Mouse (Mus musculus) cerebellum, adult 18-20 months (tissue): ENCODE results near the gene Klhdc1.
A peak's percentile ranks its signal among the peaks of the same experiment; 100 is the strongest.

Source experiments
- DNase-seq, 2 experiments: peaks; one replicate each; pipeline ENCODE4 v3.0.0; 2021

Gene Klhdc1

DNA sequence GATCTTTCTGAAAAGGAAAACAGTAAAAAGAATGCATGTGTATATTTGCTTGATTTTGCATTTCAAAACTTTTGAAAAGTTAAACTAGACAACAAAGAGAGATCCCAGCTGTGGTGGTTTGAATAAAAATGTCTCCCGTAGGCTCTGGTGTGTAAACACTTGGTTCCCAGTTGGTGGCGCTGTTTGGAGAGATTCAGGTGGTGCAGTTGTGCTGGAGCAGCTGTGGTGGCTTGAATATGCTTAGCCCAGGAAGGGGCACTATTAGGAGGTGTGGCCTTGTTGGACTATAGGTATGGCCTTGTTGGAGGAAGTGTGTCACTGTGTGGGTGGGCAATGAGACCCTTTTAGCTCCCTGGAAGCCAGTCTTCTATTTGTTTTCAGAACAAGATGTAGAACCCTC, 11.7 kb upstream of the Klhdc1 start:
- no peak for DNase-seq

DNA sequence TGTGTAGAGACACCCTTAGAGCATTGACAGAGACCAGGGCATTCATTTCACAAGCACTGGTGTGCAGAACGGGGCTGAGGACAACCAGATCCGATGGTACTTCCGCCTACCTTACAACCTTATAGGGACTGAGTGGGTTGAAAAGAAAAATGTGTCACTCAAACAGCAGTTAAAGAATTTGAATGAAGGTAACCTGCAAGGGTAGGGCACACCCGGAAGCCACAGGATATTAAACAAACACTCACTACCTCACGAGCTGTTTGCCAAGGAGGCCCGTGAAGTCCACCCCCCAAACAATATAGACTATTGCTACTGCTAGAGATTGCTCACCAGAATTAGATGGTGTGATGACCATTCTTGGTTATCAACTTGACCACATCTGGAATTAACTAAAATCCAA, 5.2 kb upstream of the Klhdc1 start:
- DNase-seq, result no peak

DNA sequence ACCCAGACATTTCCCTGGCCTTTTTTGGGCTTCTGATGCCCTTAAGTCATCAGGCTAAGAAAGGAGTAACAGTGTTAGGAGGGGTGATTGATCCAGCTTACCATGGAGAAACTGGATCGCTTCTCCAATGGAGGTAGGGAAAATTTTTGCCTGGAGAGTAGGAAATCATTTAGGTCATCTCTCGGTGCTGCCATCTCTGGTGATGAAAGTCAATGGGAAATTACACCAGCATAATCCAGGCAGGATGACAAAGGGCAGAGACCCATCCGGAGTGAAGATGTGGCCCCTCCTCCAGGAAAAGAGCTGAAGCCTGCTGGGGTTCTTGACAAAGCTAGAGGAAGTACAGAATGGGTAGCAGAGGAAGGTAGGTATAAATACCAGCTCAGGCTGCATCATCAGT, 2.7 kb upstream of the Klhdc1 start:
- DNase-seq, result no peak

DNA sequence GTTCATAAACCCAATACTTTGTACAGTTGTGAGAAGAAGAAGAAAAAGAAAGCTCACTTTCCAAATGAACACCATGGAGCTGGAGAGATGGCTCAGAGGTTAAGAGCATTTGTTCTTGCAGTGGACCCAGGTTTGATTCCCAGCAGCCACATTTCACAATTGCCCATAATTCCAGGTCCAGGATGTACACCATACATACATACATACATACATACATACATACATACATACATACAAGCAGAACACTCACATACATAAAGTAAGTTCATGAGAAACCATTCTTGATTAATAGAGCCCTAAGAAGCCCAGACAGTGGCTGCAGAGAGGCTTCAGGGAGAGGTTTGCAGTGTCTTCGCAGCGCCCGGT, 412 bp downstream of the Klhdc1 start:
- DNase-seq, result no peak

DNA sequence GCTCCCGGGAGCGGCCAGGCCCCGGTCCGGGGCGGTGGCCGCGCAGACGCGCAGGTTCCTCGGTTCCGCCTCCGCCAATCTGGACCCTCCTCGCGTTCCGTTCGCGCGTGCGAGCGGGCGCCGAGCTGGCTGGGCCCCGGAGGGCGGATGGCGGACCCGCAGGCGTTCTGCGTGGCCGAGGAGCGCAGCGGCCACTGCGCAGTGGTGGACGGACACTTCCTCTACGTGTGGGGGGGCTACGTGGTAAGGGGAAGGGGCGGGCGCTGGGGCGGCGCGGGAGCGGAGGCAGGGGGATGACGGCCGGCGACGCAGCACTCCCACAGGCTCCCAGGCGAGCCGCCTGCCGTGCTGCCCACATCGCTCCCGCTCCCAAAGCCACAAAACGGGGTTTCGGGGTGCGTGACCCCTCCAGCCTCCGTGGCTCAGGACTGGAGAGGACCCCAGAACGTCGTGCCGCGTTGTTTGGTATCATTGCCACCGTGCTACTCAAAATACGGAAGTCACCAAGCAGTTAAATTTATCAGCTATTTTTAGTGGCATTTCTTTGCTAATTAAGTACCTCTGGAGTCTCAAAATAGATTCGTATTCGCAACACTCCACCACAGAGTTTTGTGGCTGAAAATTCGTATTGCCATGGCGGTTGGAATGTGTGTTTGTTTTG, 925 bp downstream of the Klhdc1 start:
- peak; percentile 80 to 84 for DNase-seq

DNA sequence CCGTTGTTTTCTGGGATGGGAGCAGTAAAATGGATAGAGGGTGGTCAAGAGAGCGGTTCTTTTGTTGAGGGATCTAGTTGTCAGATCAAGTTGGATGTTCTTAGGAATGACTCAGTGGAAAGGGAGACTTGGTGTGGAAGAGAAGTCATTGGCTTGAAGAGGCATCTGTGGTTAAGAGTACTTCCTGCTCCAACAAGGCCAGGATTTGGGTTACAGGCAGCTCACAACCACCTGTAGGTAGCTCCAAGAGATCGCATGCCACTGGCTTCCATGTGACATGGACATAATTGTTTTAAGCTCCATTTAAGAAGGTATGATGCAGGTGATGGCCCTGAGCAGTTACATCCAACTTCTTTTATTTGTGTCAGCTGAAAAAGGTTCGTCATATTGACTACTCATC, 8.8 kb downstream of the Klhdc1 start:
- DNase-seq, result no peak

DNA sequence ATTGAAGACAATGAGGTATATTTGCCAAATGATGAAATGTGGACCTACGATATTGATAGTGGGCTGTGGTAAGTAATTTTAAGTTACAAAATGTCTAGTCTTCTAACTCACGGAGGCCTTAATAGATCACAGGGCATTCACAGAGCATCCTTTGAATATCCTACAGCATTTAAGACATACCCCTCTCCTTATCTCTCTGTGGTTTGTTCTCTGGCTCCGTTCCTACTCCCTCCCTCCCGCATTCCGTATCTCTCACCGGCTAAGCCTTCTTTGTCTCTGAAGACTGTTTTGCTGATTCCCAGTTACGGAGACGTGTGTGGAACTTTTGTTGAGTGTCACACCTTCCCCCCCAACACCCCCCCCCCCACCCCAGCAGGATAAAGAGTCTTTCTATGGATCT, 9.8 kb downstream of the Klhdc1 start:
- no peak for DNase-seq

DNA sequence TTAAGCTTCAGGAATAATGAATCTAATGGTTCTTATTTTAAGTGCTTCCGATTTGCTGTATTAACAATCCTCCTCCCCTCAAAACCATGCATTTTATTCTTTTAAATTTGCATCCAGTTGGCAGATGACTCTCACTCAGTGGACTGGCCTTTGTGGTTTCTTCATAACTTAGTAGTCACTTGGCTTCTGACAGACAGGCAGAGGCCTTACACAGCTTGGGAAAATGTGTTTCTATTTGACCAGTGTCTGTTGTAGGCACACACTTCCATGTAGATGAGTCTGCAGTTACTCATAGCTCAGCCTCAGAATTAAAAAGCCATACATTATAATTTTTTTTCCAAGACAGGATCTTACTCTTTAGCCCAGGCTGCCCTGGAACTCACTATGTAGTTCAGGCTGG, 12.8 kb downstream of the Klhdc1 start:
- DNase-seq, result no peak

DNA sequence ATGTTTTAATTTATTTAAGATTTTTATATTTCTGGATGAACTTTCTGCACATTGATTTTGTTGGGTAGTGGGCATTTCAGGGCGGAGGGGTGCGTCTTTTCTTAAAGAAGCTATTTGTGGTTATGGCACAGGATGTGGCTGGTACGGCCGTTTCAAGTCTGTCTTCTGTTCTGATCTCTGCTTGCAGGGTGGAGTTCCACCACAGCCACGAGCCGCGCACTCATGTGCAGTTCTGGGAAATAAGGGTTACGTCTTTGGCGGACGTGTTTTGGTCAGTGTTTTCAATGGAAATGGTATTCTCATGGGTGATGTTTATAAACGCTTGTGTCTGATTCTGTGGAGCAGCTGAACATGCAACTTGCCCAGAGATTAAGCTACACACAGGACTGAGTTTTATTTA, 16.9 kb downstream of the Klhdc1 start:
- DNase-seq, result no peak

DNA sequence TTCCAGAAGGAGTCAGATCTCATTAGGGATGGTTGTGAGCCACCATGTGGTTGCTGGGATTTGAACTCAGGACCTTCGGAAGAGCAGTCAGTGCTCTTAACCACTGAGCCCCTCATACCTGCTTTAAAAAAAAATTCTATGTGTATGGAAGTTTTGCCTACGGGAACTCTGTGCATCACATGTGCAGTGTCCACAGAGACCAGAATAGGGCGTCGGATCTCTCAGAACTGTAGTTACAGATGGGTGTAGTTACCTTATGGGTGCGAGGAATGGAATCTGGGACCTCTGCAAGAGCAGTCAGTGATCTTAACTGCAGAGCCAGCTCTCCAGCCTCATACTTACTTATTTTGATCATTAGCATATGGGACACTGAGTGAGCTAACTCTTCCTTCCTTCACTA, 21.3 kb downstream of the Klhdc1 start:
- no peak for DNase-seq

DNA sequence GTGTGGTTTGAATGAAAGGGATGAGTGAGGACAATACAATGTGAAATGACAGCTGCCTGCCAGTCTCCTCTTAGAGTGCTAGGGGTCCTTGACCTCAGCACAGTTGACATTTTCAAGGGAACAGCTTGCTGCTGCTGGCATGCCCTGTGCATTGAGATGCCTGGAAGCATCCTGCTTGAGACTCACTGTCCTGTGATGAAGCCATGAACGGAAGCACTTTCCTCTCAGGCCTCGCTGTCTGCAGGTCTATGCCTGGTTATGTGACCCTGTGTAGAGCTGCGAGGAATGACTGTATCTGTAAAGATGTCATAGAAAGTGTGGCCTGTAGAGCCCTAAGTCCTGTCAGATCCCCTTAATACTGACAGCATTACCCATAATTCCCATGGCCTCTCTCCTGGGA, 24.1 kb downstream of the Klhdc1 start:
- no peak for DNase-seq

DNA sequence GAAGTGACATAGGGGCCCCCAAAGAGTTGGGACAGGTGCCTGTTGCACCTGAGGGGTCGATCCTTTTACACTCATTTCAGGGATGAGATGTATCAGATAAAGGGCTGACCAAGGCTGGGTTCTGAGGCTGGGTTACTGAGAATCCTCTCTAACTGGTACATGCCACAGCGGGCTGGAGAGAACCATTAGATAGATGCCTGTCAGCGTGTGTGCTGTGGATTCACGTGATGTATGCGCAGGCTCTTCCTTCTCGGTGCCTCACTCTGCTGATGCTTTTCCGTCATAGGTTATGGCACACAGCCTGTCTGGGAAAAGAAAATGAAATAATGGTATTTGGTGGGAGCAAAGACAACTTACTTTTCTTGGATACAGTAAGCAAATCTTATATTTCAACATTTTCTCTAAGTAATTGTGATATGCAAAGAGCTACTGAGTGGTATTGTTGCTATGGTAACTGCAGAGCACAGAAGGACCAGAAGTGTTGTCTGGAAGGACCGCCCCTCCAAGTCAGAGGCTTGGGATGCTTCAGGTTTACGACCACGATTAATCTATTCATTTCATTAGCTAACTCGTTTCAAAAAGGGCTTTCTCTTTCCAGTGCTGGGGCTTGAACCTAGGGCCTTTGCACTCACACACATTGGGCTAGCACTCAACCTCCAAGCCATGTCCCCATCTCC, 27.1 kb downstream of the Klhdc1 start:
- DNase-seq, result no peak

DNA sequence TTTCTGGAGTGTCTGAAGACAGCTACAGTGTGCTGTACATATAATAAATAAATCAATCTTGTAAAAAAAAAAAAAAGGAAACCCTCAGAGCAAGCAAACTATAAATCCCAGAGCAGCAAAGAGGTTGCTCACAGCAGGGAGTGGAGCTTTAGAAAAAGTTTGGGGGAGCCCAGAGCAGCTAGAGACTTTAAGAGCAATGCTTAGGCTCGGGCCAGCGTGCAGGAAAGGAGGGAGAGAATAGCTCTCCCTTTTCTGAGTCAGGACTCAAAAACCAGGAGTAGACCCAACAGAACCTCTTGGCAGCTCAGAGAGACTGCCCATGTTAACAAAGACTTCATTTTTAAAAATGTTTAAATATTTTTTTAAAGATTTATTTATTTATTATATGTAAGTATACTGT, 28.0 kb downstream of the Klhdc1 start:
- no peak for DNase-seq

DNA sequence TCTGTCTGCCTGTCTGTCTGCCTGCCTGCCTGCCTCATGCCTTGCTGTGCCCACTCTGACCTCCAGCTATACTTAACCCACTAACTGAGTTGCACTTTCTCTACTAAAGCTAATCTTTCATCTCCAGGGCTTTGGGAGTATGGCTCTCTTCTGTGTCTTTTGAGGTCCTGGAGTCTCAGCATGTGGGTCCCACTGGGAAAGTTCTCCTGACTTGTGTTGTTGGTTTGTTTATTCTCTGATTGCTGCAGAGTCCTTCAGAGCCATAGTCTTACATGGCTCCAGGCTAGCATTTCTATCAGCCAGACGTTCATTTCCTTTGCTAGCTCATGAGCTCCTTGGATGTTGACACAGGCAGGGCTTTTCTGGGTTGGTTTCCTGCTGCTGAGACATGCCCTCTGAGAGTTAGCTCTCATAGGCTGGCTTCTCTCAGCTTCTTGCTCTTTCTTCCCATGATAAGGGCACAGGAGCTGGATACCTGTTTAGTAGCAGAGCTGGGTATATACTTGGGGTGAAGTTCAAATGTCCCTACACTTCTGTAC, 39.0 kb downstream of the Klhdc1 start:
- no peak for DNase-seq

DNA sequence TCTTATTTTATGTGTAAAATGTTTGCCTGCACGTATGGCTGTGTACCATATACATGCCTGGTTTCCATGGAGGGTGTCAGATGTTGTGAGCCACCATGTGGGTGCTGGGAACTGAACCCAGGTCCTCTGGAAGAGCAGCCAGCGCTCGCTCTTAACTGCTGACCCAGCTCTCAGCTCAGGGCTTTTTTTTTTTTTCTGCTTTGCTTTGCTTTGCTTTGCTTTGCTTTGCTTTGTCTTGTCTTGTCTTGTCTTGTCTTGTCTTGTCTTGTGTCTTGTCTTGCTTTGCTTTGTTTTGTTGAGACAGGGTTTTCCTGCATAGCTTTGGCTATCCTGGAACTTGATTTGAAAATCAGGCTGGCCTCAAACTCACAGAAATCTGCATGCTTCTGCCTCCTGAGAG, 39.9 kb downstream of the Klhdc1 start:
- DNase-seq, result no peak

DNA sequence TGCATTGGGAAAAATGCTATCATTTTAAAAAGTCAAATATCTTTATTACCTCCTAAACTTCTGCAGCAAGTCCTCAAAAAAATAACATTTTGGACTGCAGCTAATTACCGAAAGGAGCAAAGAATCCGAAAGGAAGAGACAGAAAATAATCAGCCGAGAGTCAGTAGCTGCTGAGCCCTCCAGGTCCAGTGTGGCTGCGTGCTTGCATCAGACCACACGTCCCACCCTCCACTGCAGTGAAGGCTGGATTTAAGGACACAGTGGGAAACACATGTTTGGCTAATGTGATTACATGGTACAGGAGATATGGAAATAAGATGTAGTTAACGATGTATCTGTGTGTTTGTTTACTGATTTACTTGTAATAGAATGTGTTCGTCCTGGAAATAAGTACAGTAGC, 42.2 kb downstream of the Klhdc1 start:
- no peak for DNase-seq

DNA sequence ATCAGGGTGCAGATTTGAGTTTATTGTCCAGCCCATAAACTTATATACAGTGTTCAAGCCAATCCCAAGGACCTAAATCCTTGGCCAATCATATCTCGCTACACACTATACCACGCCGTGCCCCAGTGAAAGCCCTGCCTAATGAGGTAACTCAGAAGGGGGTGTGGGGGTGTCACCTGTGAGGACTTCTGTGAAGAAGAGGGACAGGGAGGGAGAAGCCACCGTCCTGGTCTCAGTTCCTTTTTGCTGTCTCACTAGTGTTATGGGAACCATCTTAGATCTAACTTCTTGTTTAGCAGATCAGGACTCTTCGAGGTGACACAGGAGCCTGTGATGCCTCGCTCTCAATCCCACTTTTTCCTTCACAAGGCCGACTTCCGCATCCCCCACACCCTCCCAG, 46.6 kb downstream of the Klhdc1 start:
- no peak for DNase-seq

DNA sequence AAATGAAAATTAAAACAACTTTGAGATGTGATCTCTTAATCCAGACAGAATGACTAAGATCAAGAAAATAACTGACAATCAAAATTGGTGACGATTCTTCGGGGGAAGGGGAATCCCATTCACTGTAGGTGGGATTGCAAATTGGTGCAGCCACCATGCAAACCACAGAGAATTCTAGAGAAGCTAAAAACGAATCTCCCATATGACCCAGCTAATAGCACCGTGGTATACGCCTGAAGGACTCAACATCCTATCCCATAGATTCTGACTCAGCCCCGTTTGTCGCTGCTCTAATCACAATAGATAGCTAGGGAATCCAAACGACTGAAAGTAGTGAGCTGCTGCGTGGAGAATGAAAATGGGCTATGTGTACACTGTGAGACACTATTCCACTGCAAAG, 47.7 kb downstream of the Klhdc1 start:
- no peak for DNase-seq

DNA sequence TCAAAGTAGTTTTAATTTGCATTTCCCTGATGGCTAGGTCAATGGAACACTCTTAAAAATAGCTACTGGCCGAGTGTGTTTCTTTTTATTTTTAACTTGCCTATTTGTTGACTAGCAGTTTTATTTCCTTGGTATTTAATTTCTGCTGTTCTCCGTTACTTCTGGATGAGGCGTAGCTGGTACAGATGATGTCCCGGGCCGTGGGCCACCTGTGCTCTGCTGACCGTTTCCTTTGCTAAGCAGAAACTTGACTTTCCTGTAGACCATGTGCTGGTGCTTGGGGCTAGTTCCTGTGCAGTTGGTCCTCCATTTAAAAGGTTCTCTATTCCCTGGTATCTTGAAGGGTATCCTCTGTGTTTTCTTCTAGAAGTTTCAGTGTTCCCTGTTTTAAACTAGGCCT, 51.4 kb downstream of the Klhdc1 start:
- no peak for DNase-seq

DNA sequence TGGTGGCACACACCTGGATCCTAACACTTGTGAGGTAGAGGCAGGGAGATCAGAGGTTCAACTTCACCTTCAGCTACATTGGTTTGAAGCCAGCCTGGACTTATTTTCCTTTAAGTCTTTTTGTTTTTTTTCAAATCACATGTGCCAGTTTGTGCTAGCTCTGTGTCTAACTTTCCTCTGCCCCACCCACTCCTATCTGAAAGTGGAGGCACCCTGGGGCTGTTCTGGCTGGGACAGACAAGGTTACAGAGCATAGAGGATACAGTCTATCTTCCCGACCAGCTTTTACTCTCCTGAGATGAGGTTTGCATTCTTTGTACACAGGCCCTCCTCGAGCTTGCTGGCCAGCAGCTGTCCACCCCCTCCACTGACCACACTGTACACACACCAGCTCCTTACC, 52.8 kb downstream of the Klhdc1 start:
- no peak for DNase-seq

DNA sequence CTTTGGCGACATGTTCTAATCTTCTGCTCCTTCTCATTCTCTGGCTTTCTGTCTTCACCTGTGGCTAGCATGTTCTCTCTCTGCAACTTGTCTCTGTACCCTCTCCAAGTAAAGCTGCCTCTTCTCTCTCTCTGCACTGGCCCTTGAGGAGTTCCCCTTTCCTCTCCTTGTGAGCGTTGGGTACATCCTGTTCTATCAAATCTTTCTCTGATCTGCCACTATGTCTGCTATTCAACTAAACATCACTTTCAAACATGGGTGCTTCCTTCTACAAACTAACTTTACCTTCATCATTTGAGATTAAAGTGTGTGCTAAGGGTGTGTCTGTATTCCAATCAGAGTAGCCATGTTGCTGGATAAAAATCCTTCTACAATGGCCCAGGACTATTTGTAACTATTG, 54.0 kb downstream of the Klhdc1 start:
- no peak for DNase-seq

DNA sequence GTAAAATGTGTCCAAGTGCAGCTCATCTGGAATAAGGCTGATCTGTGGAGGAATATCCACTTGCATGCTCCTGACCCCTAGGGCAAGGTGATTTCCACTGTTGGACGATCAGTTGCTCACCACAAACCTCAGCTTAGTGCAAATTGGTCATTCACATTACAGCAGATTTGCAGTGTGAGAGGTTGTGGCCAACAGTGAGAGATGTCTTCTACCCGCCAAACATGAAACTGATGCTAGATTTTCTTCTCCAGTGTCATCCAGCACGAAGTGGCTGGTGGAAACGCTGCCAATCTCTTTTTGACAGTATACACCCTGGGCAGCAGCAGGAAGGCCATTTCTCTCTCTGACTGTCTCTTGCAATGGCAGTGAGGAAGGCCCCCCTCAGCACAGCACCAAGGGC, 54.7 kb downstream of the Klhdc1 start:
- DNase-seq, result peak in 1 of 2 experiments; percentile 33

DNA sequence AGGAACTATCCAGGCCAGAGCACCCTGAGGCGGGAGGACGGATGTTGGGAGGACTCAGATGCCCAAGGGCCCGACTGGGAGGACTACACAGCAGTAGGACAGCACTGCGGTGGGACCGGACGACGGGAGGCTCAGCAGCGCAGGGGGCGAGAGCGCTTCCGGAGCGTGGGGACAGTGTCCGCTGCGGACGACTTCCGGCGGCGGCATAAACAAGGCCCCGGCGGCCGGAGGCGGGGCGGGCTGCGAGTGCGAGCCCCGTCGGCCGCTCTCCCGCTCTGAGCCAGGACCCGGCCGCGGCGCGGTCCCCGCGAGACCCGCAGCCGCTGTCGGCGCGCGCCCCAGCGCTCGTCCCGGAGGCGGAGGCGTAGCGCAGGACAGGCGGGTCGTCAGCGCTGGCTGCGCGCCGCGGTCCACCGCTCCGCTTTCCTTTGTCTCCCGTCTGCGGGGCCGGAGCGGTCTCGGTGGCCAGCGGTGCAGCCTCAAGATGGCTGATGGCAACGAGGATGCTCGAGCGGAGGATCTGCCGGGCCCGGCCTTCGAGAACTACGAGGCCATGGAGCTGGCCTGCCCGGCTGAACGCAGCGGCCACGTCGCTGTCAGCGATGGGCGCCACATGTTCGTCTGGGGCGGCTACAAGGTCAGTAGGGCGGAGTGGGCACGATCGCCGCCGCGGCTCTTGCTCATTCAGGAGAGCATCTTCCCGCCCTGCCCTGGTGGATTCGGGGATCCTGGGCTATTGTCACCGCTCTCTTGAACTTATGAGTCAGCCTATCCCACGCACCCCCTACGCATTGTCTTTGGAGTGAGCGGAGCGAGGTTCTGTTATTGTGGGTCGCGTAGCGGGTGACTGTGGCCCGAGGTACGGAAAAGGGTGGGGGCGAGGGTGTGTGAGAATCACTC, 55.8 kb downstream of the Klhdc1 start, which contains the start of gene Klhdc2:
Klhdc2 (plus strand) TSS at position 171 of the 900 bp plus-strand sequence.
- peak; percentile 88 to 90 for DNase-seq
